Mouse (Mus musculus): ENCODE results near the gene Epb41.

GRCm38 (mm10) chr4:132101152-132101551, 26.0 kb upstream of the Epb41 start:
- peak; percentile 28; the same call in 1 of the 2 replicates for TF ChIP-seq CTCF (IDR thresholded peaks at IDR 0.05; ENCODE audit: low read depth)
- no peak for TF ChIP-seq EP300 (IDR thresholded peaks at IDR 0.05; ENCODE audit: low read depth)
